Mouse (Mus musculus) lung, adult 2 months (tissue): ENCODE measurements around the gene Gm20388. TPM values are rescaled to one million over a fixed set of nuclear protein-coding genes. Genes with fewer than 3 reads are reported as not detected.
A peak's percentile ranks its signal among the peaks of the same experiment; 100 is the strongest.

Experiments
- DNase-seq: peaks from one replicate; pipeline ENCODE4 v3.0.0; 2022
- H3K4me1 ChIP-seq: fragments of 200-500 bp; 2 replicates; pipeline ENCODE4 v1.6.1; 2011; ENCODE audit warnings: low read length; ENCODE audit not compliant: control insufficient read depth, insufficient read depth
- H3K4me3 ChIP-seq: fragments of 200-500 bp; replicated peaks from 2 replicates; pipeline ENCODE3; 2011; ENCODE audit warnings: low read depth, mild to moderate bottlenecking, control low read depth, low read length; ENCODE audit errors: extremely low read depth
- CTCF ChIP-seq: fragments of 200-500 bp; IDR thresholded peaks from 2 replicates; pipeline ENCODE4 v1.5.1; 2011; ENCODE audit warnings: mild to moderate bottlenecking, low read length, control low read depth; ENCODE audit not compliant: insufficient read depth
- POLR2A ChIP-seq: fragments of 200-500 bp; IDR thresholded peaks from 2 replicates; pipeline ENCODE4 v1.6.1; 2011; ENCODE audit warnings: low read depth, mild to moderate bottlenecking, control low read depth, low read length, borderline replicate concordance; ENCODE audit errors: extremely low read depth
- WGBS: fragments of 180-500 bp; shearing (Covaris S2); methylation state at CpG from one replicate; pipeline ENCODE4 v1.1.7; 2018; 5-methylcytosine and 5-hydroxymethylcytosine counted together
- polyA plus RNA-seq: library from polyadenylated mRNA; depleted of rRNA; stranded (reverse); fragments of >200 nt; gene quantifications from 2 replicates; pipeline ENCODE4 v1.2.3, GENCODE M21; 2012

Gm20388 gene
- polyA plus RNA-seq, 1 experiment: 67.8 TPM

- no peak overlapping the region for H3K4me3 ChIP-seq
- peak; percentile 85 for DNase-seq
- H3K4me1 ChIP-seq: no peaks in the 10 kb centered on the region
- 39% methylated on average over 7 of the region's 7 CpGs for WGBS
- peak; percentile 87 for TF ChIP-seq CTCF
- TF ChIP-seq POLR2A: no peak
These were observed 688.9 kb downstream of the Gm20388 start for GRCm38 (mm10) chr8:120599504-120599903.

GRCm38 (mm10) chr8:120602672-120603071 lies 692.0 kb downstream of the Gm20388 start:
- Histone ChIP-seq H3K4me3 (no peak overlapping the region), H3K4me1 (no peaks in the 10 kb centered on the region)
- TF ChIP-seq CTCF (no peak), POLR2A (no peak)
- 51% methylated on average over 6 of the region's 6 CpGs for WGBS
- DNase-seq: no peak

GRCm38 (mm10) chr8:120607460-120607859 lies 696.8 kb downstream of the Gm20388 start:
- Histone ChIP-seq H3K4me1 (no peaks in the 10 kb centered on the region), H3K4me3 (no peak overlapping the region)
- 76% methylated on average over 9 of the region's 9 CpGs for WGBS
- DNase-seq: no peak
- TF ChIP-seq CTCF: no peak
- no peak for TF ChIP-seq POLR2A

GRCm38 (mm10) chr8:120607885-120608284 lies 697.2 kb downstream of the Gm20388 start:
- 10% methylated on average over 7 of the region's 7 CpGs for WGBS
- H3K4me1 ChIP-seq: no peaks in the 10 kb centered on the region
- peak; percentile 77 for DNase-seq
- TF ChIP-seq POLR2A: no peak
- peak; percentile 87 for TF ChIP-seq CTCF
- H3K4me3 ChIP-seq: no peak overlapping the region

- WGBS: 76% methylated on average over 6 of the region's 6 CpGs
- no peaks in the 10 kb centered on the region for H3K4me1 ChIP-seq
- DNase-seq: no peak
- TF ChIP-seq CTCF (no peak), POLR2A (no peak)
- H3K4me3 ChIP-seq: no peak overlapping the region
These were observed 700.2 kb downstream of the Gm20388 start for GRCm38 (mm10) chr8:120610824-120611223.

- TF ChIP-seq POLR2A (no peak), CTCF (no peak)
- no peak for DNase-seq
- Histone ChIP-seq H3K4me3 (no peak overlapping the region), H3K4me1 (no peaks in the 10 kb centered on the region)
- WGBS: 87% methylated on average over 3 of the region's 3 CpGs
These were observed 703.9 kb downstream of the Gm20388 start for GRCm38 (mm10) chr8:120614491-120614890.

- TF ChIP-seq POLR2A (no peak), CTCF (no peak)
- no peak for DNase-seq
- WGBS: 63% methylated on average over 8 of the region's 8 CpGs
These were observed 706.3 kb downstream of the Gm20388 start for GRCm38 (mm10) chr8:120616663-120617626.

GRCm38 (mm10) chr8:120618110-120618509 lies 707.5 kb downstream of the Gm20388 start:
- DNase-seq: peak; percentile 73
- Histone ChIP-seq H3K4me3 (no peak overlapping the region), H3K4me1 (no peaks in the 10 kb centered on the region)
- TF ChIP-seq CTCF (peak; percentile 58), POLR2A (no peak)
- 1% methylated on average over 6 of the region's 6 CpGs for WGBS

More at GRCm38 (mm10) chr8:120616663-120617626, 706.3 kb downstream of the Gm20388 start:
- Histone ChIP-seq H3K4me3 (no peak overlapping the region), H3K4me1 (no peaks in the 10 kb centered on the region)

GRCm38 (mm10) chr8:120619235-120620180 lies 708.9 kb downstream of the Gm20388 start:
- 71% methylated on average over 11 of the region's 11 CpGs for WGBS
- TF ChIP-seq CTCF (no peak), POLR2A (no peak)
- DNase-seq: no peak
- H3K4me3 ChIP-seq: no peak overlapping the region
- H3K4me1 ChIP-seq: no peaks in the 10 kb centered on the region

GRCm38 (mm10) chr8:120620441-120620840 lies 709.8 kb downstream of the Gm20388 start:
- no peak for DNase-seq
- TF ChIP-seq CTCF (no peak), POLR2A (no peak)
- H3K4me3 ChIP-seq: no peak overlapping the region
- no peaks in the 10 kb centered on the region for H3K4me1 ChIP-seq
- 52% methylated on average over 7 of the region's 7 CpGs for WGBS
